Mouse (Mus musculus): ENCODE results near the gene Mrpl45.

Gene Mrpl45

GRCm38 (mm10) chr11:97362649-97362942 is 47.1 kb downstream of the Mrpl45 start:
- CTCF ChIA-PET, result no interaction called here

- CTCF ChIA-PET, result no interaction called here
Observed at GRCm38 (mm10) chr11:97362943-97363643, 47.6 kb downstream of the Mrpl45 start.

GRCm38 (mm10) chr11:97363644-97363995 is 48.1 kb downstream of the Mrpl45 start:
- CTCF ChIA-PET, result no interaction called here

GRCm38 (mm10) chr11:97365556-97365955 is 50.0 kb downstream of the Mrpl45 start:
- CTCF ChIA-PET, result interaction anchor here (0.5 to 0.7 kb wide), 2 partner anchors 338 to 1316 kb away, joined by 3 to 5 read pairs; partner anchors contain the start of gene Psmb3

GRCm38 (mm10) chr11:97368501-97368900 is 53.0 kb downstream of the Mrpl45 start:
- CTCF ChIA-PET, result no interaction called here

- CTCF ChIA-PET, result interaction anchor here (0.6 kb wide), 3 partner anchors 16 to 392 kb away, joined by 4 to 8 read pairs (median 5); no protein-coding TSS in a partner anchor
Observed at GRCm38 (mm10) chr11:97370329-97371091, 55.0 kb downstream of the Mrpl45 start.

- CTCF ChIA-PET, result interaction anchor here (0.6 kb wide), 1 partner anchor 1239 kb away, joined by 11 read pairs; no protein-coding TSS in a partner anchor
Observed at GRCm38 (mm10) chr11:97372159-97372864, 56.8 kb downstream of the Mrpl45 start.

- CTCF ChIA-PET, result no interaction called here
Observed at GRCm38 (mm10) chr11:97373402-97373801, 57.9 kb downstream of the Mrpl45 start.
